Mouse (Mus musculus): Measurements from ENCODE around the gene Alb.

DNA sequence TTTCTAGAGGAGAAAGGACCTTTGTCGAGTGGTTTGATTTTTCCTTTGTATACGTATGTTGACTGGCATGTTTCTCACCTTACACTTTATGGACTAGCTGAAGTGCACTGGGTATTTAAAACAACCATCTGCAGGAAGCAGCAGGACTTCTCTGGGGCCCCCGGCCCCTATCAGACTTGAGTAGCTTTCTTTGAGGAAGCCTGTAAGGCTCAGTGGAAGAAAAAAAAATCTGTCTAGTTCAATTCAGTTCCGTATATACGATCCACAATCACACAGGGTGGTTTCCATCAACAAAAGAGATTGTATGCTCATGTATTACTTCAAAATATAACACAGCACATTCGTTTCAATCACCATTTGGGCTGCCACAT is 45.8 kb upstream of the Alb start:
- TF ChIP-seq CTCF (IDR thresholded peaks at IDR 0.05; ENCODE audit: insufficient read depth, low read length), result no peak
- no peak for TF ChIP-seq POLR2A (IDR thresholded peaks at IDR 0.05; ENCODE audit: borderline replicate concordance, extremely low read depth, low read depth, low read length)

Data from lung, adult 2 months (tissue).